Mouse (Mus musculus): ENCODE measurements around the gene Eno4. TPM values are rescaled to one million over a fixed set of nuclear protein-coding genes. Genes with fewer than 3 reads are reported as not detected.
"Not testable (repeated sequence)": the region's sequence is repeated elsewhere in the genome, so short reads cannot be mapped to it uniquely, and the experiment has no call there.

The Eno4 gene
- 0.35 and 0.42 TPM in 2 replicates for polyA plus RNA-seq (2014; fragmentation: Nextera tagmentation; extraction: Ambion mirVana)

DNA sequence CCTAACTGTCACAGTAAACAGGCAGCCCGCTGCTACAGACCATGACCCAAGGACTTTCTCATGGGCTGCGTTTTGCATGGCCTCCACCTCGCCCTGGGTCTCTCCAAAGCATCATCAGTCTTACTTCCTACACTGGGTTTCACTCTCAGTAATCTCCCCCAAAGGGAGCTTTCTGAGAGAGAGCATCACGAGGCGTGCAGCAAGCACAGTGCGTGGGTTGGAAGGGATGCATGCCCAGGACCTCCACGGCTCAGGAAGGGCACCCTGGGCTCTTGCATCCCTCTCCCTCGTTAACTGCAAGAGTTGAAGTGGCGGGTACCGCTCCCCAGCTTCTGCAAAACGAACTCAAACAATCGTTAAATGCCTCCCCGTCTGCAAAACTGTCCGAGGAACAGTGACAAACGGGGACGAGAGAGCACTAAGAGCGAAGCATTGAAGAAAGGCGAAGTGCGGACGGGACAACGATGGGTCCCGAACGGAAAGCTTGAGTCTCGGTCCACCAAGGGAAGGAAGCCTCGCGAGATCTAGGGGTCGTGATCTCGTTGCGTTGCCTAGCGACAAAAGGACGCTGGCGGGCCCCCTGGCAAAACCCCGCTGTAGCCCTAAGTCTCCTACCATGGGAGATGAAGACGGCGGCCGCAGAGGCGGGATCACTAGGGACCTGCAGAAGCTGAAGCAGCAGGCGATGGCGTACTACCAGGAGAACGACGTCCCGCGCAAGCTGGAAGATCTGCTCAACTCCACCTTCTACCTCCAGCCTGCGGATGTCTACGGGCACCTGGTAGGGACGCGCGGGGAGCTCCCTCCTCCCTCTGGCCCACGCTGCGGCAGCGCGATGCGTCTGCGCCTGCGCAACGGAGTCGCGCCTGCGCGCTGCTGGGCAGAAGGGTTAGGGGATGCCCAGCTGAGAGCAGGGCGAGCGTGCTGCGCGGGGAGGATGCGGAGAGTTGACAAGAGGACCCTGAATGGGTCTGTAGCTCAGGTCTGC is at the start of gene Eno4, which contains the start of gene Hspa12a:
Gene Eno4 (plus strand): TSS at position 585 of the 988 bp plus-strand sequence.
Gene Hspa12a (minus strand): TSS at position 814 of the 988 bp plus-strand sequence.
- Histone ChIP-seq H3K4me2 (peak within 1 kb of the TSS; percentile 98), H3K9ac (ENCODE audit: low read depth, low read length) (peak within 1 kb of the TSS; percentile 86), H3K27me3 (ENCODE audit: control insufficient read depth, insufficient read depth, low read length) (no peaks in the 10 kb centered on the region), H3K4me3 (ENCODE audit: low read depth, low read length) (peak within 1 kb of the TSS; percentile 69), H3K36me3 (ENCODE audit: control insufficient read depth, insufficient read depth, low read length) (no peaks in the 10 kb centered on the region), H3K9me3 (replicated peaks; ENCODE audit: control insufficient read depth, low read length) (no peaks in the 10 kb centered on the region), H3K4me1 (ENCODE audit: control insufficient read depth, insufficient read depth, low read length) (peaks cover 5% of the 10 kb centered on the region; the same call in 1 of the 2 replicates), H3K27ac (ENCODE audit: low read depth, low read length) (peak within 1 kb of the TSS; percentile 63; the same call in 1 of the 2 replicates)
- peak; percentile 95 for ATAC-seq (replicated peaks; ENCODE audit: insufficient number of reproducible peaks, low FRiP score, low TSS enrichment)
- under 1% methylated on average over 61 of the region's 65 CpGs for WGBS (ENCODE audit: insufficient replicate concordance)

DNA sequence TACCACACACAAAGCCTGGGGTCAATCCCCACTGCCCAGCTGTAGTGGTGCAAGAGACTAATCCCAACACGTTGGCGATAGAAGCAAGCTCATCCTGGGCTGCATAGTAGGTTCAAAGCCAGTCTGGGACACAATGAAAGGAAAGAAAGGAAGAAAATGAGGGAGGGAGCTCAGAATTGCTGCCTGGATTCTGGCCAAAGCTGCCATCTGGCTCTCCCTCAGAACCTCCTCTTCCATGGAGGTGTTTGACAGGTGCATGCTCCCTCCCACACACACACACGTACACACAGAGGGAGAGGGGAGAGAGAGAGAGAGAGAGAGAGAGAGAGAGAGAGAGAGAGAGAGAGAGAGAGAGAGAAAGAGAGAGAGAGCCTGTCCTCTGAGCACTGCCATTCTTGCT is 47.0 kb upstream of the Eno4 start:
- Histone ChIP-seq H3K9me3 (replicated peaks; ENCODE audit: control insufficient read depth, low read length) (0 out of 2 replicates have a peak, but pooled peaks cover 2% of the 10 kb centered on the region), H3K27ac (ENCODE audit: low read depth, low read length) (no peak overlapping the region), H3K27me3 (ENCODE audit: control insufficient read depth, insufficient read depth, low read length) (no peaks in the 10 kb centered on the region), H3K4me3 (ENCODE audit: low read depth, low read length) (no peak overlapping the region), H3K4me1 (ENCODE audit: control insufficient read depth, insufficient read depth, low read length) (no peaks in the 10 kb centered on the region), H3K9ac (ENCODE audit: low read depth, low read length) (no peak overlapping the region), H3K4me2 (no peak overlapping the region), H3K36me3 (ENCODE audit: control insufficient read depth, insufficient read depth, low read length) (no peaks in the 10 kb centered on the region)
- no peak for ATAC-seq (replicated peaks; ENCODE audit: insufficient number of reproducible peaks, low FRiP score, low TSS enrichment)
- 60% methylated on average over 3 of the region's 3 CpGs for WGBS (ENCODE audit: insufficient replicate concordance)

DNA sequence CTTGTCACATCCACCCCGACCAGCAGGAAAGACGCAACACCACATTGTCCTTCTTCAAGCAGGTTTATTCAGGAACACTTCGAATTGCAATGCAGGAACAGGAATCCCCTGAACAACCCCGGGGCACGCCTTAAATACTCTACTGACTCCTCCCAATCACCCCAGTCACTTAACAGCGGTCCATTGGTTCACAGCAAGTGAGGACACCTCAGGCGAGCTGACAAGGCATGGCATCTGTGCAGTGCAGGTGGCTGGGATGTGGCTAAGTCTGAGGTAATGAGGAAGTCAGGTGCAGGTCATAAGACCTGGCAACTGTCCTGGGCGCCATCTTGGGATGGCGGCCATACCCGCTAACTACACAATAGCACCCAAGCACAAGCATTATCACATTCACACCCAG is 42.8 kb upstream of the Eno4 start:
- ATAC-seq (replicated peaks; ENCODE audit: insufficient number of reproducible peaks, low FRiP score, low TSS enrichment); H3K4me2 ChIP-seq; H3K27ac ChIP-seq (ENCODE audit: low read depth, low read length); H3K9me3 ChIP-seq (replicated peaks; ENCODE audit: control insufficient read depth, low read length); H3K4me1 ChIP-seq (ENCODE audit: control insufficient read depth, insufficient read depth, low read length); H3K9ac ChIP-seq (ENCODE audit: low read depth, low read length); H3K36me3 ChIP-seq (ENCODE audit: control insufficient read depth, insufficient read depth, low read length); H3K4me3 ChIP-seq (ENCODE audit: low read depth, low read length); H3K27me3 ChIP-seq (ENCODE audit: control insufficient read depth, insufficient read depth, low read length): not testable (repeated sequence)
- 81% methylated on average over 10 of the region's 10 CpGs for WGBS (ENCODE audit: insufficient replicate concordance)

DNA sequence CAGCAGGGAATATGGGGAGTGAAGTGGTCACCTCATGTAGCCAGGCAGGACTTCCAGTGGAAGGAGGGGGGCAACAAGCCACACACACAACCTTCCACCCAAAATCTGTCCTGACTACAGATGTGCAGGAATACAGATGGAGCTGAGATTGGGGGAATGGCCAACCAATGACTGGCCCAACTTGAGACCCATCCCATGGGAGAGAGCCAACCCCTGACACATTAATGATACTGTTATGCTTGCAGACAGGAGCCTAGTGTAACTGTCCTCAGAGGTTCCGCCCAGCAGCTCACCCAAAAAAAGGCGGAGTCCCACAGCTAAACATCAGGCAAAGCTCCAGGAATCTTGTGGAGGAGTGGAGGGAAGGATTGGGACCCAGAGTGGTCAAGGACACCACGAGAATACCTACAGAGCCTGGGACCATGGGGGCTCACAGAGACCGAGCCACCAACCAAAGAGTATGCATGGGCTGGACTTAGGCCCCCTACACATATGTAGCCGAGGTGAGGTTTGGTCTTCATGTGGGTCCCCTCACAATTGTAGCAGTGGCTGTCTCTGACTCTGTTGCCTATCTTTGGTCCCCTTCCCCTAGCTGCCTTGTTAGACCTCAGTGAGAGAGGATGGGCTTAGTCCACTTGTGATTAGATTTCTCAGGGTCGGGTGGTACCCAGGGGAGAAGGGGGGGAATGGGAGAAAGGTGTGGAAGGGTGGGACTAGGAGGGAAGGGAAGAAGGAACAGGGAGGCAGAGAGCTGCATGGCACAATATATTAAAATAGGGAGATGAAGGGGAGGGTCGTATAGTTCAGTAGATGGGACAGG is 39.9 kb upstream of the Eno4 start:
- peak overlapping the region; percentile 61 for H3K4me2 ChIP-seq
- H3K9me3 ChIP-seq (replicated peaks; ENCODE audit: control insufficient read depth, low read length): no peaks in the 10 kb centered on the region
- 46% methylated on average over 7 of the region's 7 CpGs for WGBS (ENCODE audit: insufficient replicate concordance)
- H3K4me3 ChIP-seq (ENCODE audit: low read depth, low read length): peak overlapping the region; percentile 18; the same call in 1 of the 2 replicates
- no peak overlapping the region for H3K9ac ChIP-seq (ENCODE audit: low read depth, low read length)
- H3K4me1 ChIP-seq (ENCODE audit: control insufficient read depth, insufficient read depth, low read length): no peaks in the 10 kb centered on the region; the same call in 1 of the 2 replicates
- no peaks in the 10 kb centered on the region for H3K27me3 ChIP-seq (ENCODE audit: control insufficient read depth, insufficient read depth, low read length)
- ATAC-seq (replicated peaks; ENCODE audit: insufficient number of reproducible peaks, low FRiP score, low TSS enrichment): no peak
- no peaks in the 10 kb centered on the region for H3K36me3 ChIP-seq (ENCODE audit: control insufficient read depth, insufficient read depth, low read length)
- H3K27ac ChIP-seq (ENCODE audit: low read depth, low read length): no peak overlapping the region

DNA sequence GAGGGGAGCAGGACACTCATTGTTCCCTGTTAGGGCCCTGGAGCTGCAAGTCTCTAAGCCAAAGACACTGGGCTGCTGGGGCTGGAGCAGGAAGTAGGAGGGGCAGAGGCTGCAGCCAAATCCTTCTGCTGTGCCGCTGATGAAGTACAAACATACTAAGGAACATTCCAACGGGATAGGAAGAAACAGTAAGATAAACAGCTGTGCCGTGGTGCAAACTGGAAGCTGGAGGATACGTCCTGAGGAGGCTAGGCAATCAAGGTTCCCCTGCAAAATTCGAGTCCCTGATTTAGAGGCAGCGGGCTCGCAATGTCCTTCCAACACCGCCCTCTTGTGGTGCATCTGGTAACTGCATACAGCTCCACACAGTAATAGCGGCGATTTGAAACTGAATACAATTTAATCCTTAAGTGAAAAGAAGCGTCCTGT is 39.3 kb upstream of the Eno4 start:
- no peaks in the 10 kb centered on the region for H3K27me3 ChIP-seq (ENCODE audit: control insufficient read depth, insufficient read depth, low read length)
- no peaks in the 10 kb centered on the region for H3K9me3 ChIP-seq (replicated peaks; ENCODE audit: control insufficient read depth, low read length)
- peak overlapping the region; percentile 61 for H3K4me2 ChIP-seq
- ATAC-seq (replicated peaks; ENCODE audit: insufficient number of reproducible peaks, low FRiP score, low TSS enrichment): no peak; the same call in 1 of the 2 replicates
- H3K36me3 ChIP-seq (ENCODE audit: control insufficient read depth, insufficient read depth, low read length): no peaks in the 10 kb centered on the region
- H3K4me3 ChIP-seq (ENCODE audit: low read depth, low read length): peak overlapping the region; percentile 18; the same call in 1 of the 2 replicates
- H3K27ac ChIP-seq (ENCODE audit: low read depth, low read length): no peak overlapping the region
- 2% methylated on average over 11 of the region's 11 CpGs for WGBS (ENCODE audit: insufficient replicate concordance)
- no peaks in the 10 kb centered on the region; the same call in 1 of the 2 replicates for H3K4me1 ChIP-seq (ENCODE audit: control insufficient read depth, insufficient read depth, low read length)
- no peak overlapping the region for H3K9ac ChIP-seq (ENCODE audit: low read depth, low read length)

DNA sequence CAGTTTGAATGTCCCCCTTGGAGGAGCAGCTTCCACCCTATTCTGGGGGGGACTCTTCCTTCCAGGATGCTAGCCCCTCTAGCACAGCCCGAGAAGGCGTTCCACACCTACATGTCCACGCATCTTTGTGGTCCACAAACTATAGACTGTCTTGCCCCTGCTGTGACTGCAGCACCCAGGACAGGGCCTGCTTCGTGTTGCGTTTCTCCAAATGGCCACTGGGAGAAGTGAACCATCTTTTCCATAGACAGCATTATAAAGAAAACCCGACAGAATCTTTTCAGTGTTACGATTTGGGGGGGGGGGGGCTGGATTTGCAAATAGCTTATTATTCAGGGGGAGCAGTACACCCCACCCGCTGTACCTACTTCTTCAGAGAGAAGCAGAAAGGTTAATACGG is 36.5 kb upstream of the Eno4 start:
- Histone ChIP-seq H3K4me2 (no peak overlapping the region), H3K4me3 (ENCODE audit: low read depth, low read length) (no peak overlapping the region), H3K27me3 (ENCODE audit: control insufficient read depth, insufficient read depth, low read length) (no peaks in the 10 kb centered on the region), H3K36me3 (ENCODE audit: control insufficient read depth, insufficient read depth, low read length) (no peaks in the 10 kb centered on the region), H3K4me1 (ENCODE audit: control insufficient read depth, insufficient read depth, low read length) (no peaks in the 10 kb centered on the region; the same call in none of the 2 replicates), H3K27ac (ENCODE audit: low read depth, low read length) (no peak overlapping the region), H3K9me3 (replicated peaks; ENCODE audit: control insufficient read depth, low read length) (no peaks in the 10 kb centered on the region), H3K9ac (ENCODE audit: low read depth, low read length) (no peak overlapping the region)
- WGBS (ENCODE audit: insufficient replicate concordance): 49% methylated on average over 9 of the region's 9 CpGs
- ATAC-seq (replicated peaks; ENCODE audit: insufficient number of reproducible peaks, low FRiP score, low TSS enrichment): no peak

DNA sequence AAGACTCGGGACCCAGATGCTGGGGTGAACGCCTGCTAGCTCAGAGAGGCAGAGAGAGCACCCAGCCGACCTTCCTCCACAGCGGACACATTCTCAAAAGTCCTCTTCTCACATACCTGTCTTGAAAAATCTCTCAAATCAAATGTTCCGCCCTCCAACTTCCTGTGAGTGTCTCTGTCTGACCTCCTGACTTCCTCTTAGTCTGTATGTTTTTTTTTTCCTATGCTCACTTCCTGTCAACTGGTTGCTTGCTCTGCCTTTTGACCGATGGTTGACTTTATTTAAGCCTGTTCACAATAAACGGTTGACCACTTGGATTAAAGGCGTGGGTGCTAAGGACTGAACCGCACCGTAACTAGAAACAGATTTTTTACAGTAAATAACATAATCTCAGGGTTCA is 35.2 kb upstream of the Eno4 start:
- ATAC-seq (replicated peaks; ENCODE audit: insufficient number of reproducible peaks, low FRiP score, low TSS enrichment): no peak
- no peaks in the 10 kb centered on the region for H3K9me3 ChIP-seq (replicated peaks; ENCODE audit: control insufficient read depth, low read length)
- 65% methylated on average over 10 of the region's 10 CpGs for WGBS (ENCODE audit: insufficient replicate concordance)
- no peaks in the 10 kb centered on the region for H3K36me3 ChIP-seq (ENCODE audit: control insufficient read depth, insufficient read depth, low read length)
- no peak overlapping the region for H3K4me3 ChIP-seq (ENCODE audit: low read depth, low read length)
- no peak overlapping the region for H3K27ac ChIP-seq (ENCODE audit: low read depth, low read length)
- H3K4me1 ChIP-seq (ENCODE audit: control insufficient read depth, insufficient read depth, low read length): no peaks in the 10 kb centered on the region; the same call in none of the 2 replicates
- H3K4me2 ChIP-seq: no peak overlapping the region
- H3K9ac ChIP-seq (ENCODE audit: low read depth, low read length): no peak overlapping the region
- H3K27me3 ChIP-seq (ENCODE audit: control insufficient read depth, insufficient read depth, low read length): peaks cover 5% of the 10 kb centered on the region

DNA sequence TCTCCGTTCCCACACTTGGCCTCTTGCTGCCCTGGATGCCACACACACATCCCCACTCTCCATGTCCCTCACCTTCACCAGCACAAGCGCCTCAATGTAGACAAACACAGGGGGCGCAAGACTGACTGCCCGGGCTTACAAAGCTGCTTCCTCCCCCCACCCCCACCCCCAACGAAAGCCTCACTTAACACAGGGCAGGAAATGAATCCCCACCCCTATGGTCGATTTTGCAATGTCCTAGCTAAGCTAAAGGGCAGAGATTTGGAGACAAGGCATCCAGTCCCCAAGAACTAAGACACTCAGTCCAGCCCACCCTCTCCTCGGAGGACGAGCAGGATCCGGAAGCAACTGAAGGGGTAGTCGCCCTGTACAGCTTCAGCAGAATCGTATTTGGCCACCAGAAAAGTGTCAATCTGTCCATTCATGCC is 32.3 kb upstream of the Eno4 start:
- peak overlapping the region; percentile 77 for H3K4me2 ChIP-seq
- H3K36me3 ChIP-seq (ENCODE audit: control insufficient read depth, insufficient read depth, low read length): no peaks in the 10 kb centered on the region
- peak overlapping the region; percentile 61; the same call in 1 of the 2 replicates for H3K9ac ChIP-seq (ENCODE audit: low read depth, low read length)
- H3K9me3 ChIP-seq (replicated peaks; ENCODE audit: control insufficient read depth, low read length): no peaks in the 10 kb centered on the region
- H3K27ac ChIP-seq (ENCODE audit: low read depth, low read length): no peak overlapping the region
- no peaks in the 10 kb centered on the region; the same call in none of the 2 replicates for H3K4me1 ChIP-seq (ENCODE audit: control insufficient read depth, insufficient read depth, low read length)
- H3K4me3 ChIP-seq (ENCODE audit: low read depth, low read length): peak overlapping the region; percentile 43
- ATAC-seq (replicated peaks; ENCODE audit: insufficient number of reproducible peaks, low FRiP score, low TSS enrichment): peak; percentile 45; the same call in 1 of the 2 replicates
- H3K27me3 ChIP-seq (ENCODE audit: control insufficient read depth, insufficient read depth, low read length): peaks cover 6% of the 10 kb centered on the region
- WGBS (ENCODE audit: insufficient replicate concordance): under 1% methylated on average over 11 of the region's 11 CpGs
